Comparison of ENCODE assay signal across 12 mouse cellular contexts in genomic region chr11:102377186-102377585, GRCm38 (mm10). TPM values are rescaled to one million over a fixed set of nuclear protein-coding genes. Genes with fewer than 3 reads are reported as not detected.
DNase-seq lines count a peak whose midpoint lies in the region; ATAC-seq and TF ChIP-seq lines count a peak whose summit lies in the region.
"Had no signal": no experiment of that assay in that cellular context is flagged by ENCODE, and none has a peak within 500 bp of the region (broad histone marks: within the 10 kb centered on the region; RNA-seq: fewer than 3 reads in every experiment).

No protein-coding gene starts in this region.

- peak; percentile 29 for DNase-seq in embryo, embryonic 10.5 days (ENCODE audit: low spot score)
- no peak for DNase-seq in embryo, embryonic 10 days (ENCODE audit: low spot score)
- no peak for DNase-seq in midbrain, postnatal 0 days (ENCODE audit: low spot score)
- peak; percentile 49 for DNase-seq in stomach, postnatal 0 days (ENCODE audit: low spot score)
- no peak for DNase-seq in embryonic facial prominence, embryonic 10.5 days (ENCODE audit: low spot score)
- no peak for DNase-seq in adrenal gland, adult 8-10 months
- DNase-seq: cerebellum, postnatal 25 days; right cerebral cortex, postnatal 14 days had no signal

- peak; percentile 42 for TF ChIP-seq CTCF in midbrain, postnatal 0 days (IDR thresholded peaks at IDR 0.05)
- peak; percentile 58 for TF ChIP-seq CTCF in stomach, postnatal 0 days (IDR thresholded peaks at IDR 0.05; ENCODE audit: low read depth)

- no peak for ATAC-seq in midbrain, postnatal 0 days (ENCODE audit: low FRiP score)
- ATAC-seq in midbrain, embryonic 13.5 days, result no peak
- no peak for ATAC-seq in stomach, postnatal 0 days (ENCODE audit: low FRiP score, low TSS enrichment)

- H3K4me1 ChIP-seq in midbrain, postnatal 0 days (ENCODE audit: insufficient read depth, low read length), result no peaks in the 10 kb centered on the region; the same call in 1 of the 2 replicates
- peaks cover 18% of the 10 kb centered on the region for H3K4me1 ChIP-seq in midbrain, embryonic 13.5 days (replicated peaks)
- peaks cover 93% of the 10 kb centered on the region for H3K4me1 ChIP-seq in erythroblast, embryonic 14.5 days (ENCODE audit: control insufficient read depth)
- H3K4me1 ChIP-seq in stomach, postnatal 0 days (replicated peaks; ENCODE audit: control insufficient read depth, insufficient read depth), result peaks cover 8% of the 10 kb centered on the region
- H3K4me1 ChIP-seq in embryonic facial prominence, embryonic 10.5 days, result peaks cover 19% of the 10 kb centered on the region

- no peaks in the 10 kb centered on the region for H3K27me3 ChIP-seq in midbrain, postnatal 0 days (ENCODE audit: insufficient read depth, low read length)
- H3K27me3 ChIP-seq in midbrain, embryonic 13.5 days, result peaks cover 8% of the 10 kb centered on the region
- peaks cover 19% of the 10 kb centered on the region for H3K27me3 ChIP-seq in erythroblast, embryonic 14.5 days (ENCODE audit: control insufficient read depth)
- H3K27me3 ChIP-seq in stomach, postnatal 0 days (ENCODE audit: control insufficient read depth, insufficient read depth, low read length), result no peaks in the 10 kb centered on the region
- peaks cover 44% of the 10 kb centered on the region for H3K27me3 ChIP-seq in embryonic facial prominence, embryonic 10.5 days (replicated peaks; ENCODE audit: low read depth, poor library complexity, severe bottlenecking)

- TF ChIP-seq EP300 in stomach, postnatal 0 days (optimal IDR thresholded peaks at IDR 0.05), result no peak

- H3K36me3 ChIP-seq in midbrain, postnatal 0 days (ENCODE audit: insufficient read depth, low read length), result no peaks in the 10 kb centered on the region
- no peaks in the 10 kb centered on the region for H3K36me3 ChIP-seq in midbrain, embryonic 13.5 days
- H3K36me3 ChIP-seq in erythroblast, embryonic 14.5 days (ENCODE audit: control insufficient read depth), result peaks cover 47% of the 10 kb centered on the region
- H3K36me3 ChIP-seq in stomach, postnatal 0 days (ENCODE audit: control insufficient read depth, insufficient read depth, low read length), result no peaks in the 10 kb centered on the region
- no peaks in the 10 kb centered on the region for H3K36me3 ChIP-seq in embryonic facial prominence, embryonic 10.5 days (replicated peaks)

- no peak overlapping the region for H3K27ac ChIP-seq in midbrain, postnatal 0 days (ENCODE audit: low read depth, low read length)
- H3K27ac ChIP-seq in midbrain, embryonic 13.5 days, result no peak overlapping the region
- H3K27ac ChIP-seq in stomach, postnatal 0 days (replicated peaks), result no peak overlapping the region
- H3K27ac ChIP-seq in embryonic facial prominence, embryonic 10.5 days (replicated peaks), result no peak overlapping the region
- H3K27ac ChIP-seq: macrophage had no signal

- H3K9me3 ChIP-seq in midbrain, postnatal 0 days (ENCODE audit: low read length), result no peaks in the 10 kb centered on the region
- H3K9me3 ChIP-seq in midbrain, embryonic 13.5 days, result no peaks in the 10 kb centered on the region
- peaks cover 18% of the 10 kb centered on the region for H3K9me3 ChIP-seq in erythroblast, embryonic 14.5 days (ENCODE audit: control insufficient read depth, low read length)
- no peaks in the 10 kb centered on the region for H3K9me3 ChIP-seq in stomach, postnatal 0 days (ENCODE audit: control insufficient read depth, low read length)
- peaks cover 8% of the 10 kb centered on the region; the same call in 1 of the 2 replicates for H3K9me3 ChIP-seq in embryonic facial prominence, embryonic 10.5 days

- H3K9ac ChIP-seq in midbrain, postnatal 0 days (replicated peaks; ENCODE audit: low read length, poor library complexity, severe bottlenecking), result no peak overlapping the region
- no peak overlapping the region for H3K9ac ChIP-seq in midbrain, embryonic 13.5 days (replicated peaks)
- no peak overlapping the region for H3K9ac ChIP-seq in stomach, postnatal 0 days (ENCODE audit: low read length)

- H3K4me3 ChIP-seq in midbrain, postnatal 0 days (ENCODE audit: low read depth, low read length), result no peak overlapping the region
- H3K4me3 ChIP-seq in midbrain, embryonic 13.5 days (replicated peaks), result no peak overlapping the region
- peak overlapping the region; percentile 70 for H3K4me3 ChIP-seq in erythroblast, embryonic 14.5 days (replicated peaks)
- H3K4me3 ChIP-seq in stomach, postnatal 0 days (ENCODE audit: low read depth, low read length), result no peak overlapping the region
- no peak overlapping the region for H3K4me3 ChIP-seq in embryonic facial prominence, embryonic 10.5 days
- H3K4me3 ChIP-seq: myocyte had no signal

- WGBS in midbrain, postnatal 0 days, result 66% methylated on average over 12 of the region's 12 CpGs
- 69% methylated on average over 12 of the region's 12 CpGs for WGBS in midbrain, embryonic 13.5 days
- WGBS in stomach, postnatal 0 days, result 62% methylated on average over 12 of the region's 12 CpGs
- WGBS in embryonic facial prominence, embryonic 10.5 days, result 63% methylated on average over 12 of the region's 12 CpGs

- H3K4me2 ChIP-seq in midbrain, postnatal 0 days (ENCODE audit: low read depth, low read length, poor library complexity, severe bottlenecking), result no peak overlapping the region
- H3K4me2 ChIP-seq in midbrain, embryonic 13.5 days (replicated peaks), result no peak overlapping the region
- H3K4me2 ChIP-seq in stomach, postnatal 0 days (replicated peaks; ENCODE audit: low read depth), result no peak overlapping the region

RNA-seq across cellular contexts. Expression of gene Slc4a1, which starts 11.2 kb away (rescaled TPM):
- total RNA-seq in midbrain, postnatal 0 days (2014; rRNA removed), result 0.33 and 1.1 TPM in 2 replicates
- polyA plus RNA-seq in midbrain, postnatal 0 days (2015; fragmentation: Nextera tagmentation; extraction: Ambion mirVana), result 0.27 and 0.42 TPM in 2 replicates
- 4.3 and 4.8 TPM in 2 replicates for polyA plus RNA-seq in midbrain, embryonic 13.5 days (2015; fragmentation: Nextera tagmentation; extraction: Ambion mirVana)
- polyA plus RNA-seq in erythroblast, embryonic 14.5 days (2012), result 575 and 672 TPM in 2 replicates
- polyA plus RNA-seq in stomach, postnatal 0 days (2015; fragmentation: Nextera tagmentation; extraction: Ambion mirVana), result 0.72 and 1.1 TPM in 2 replicates
- polyA plus RNA-seq in embryonic facial prominence, embryonic 10.5 days (2016; fragmentation: Nextera tagmentation; extraction: Ambion mirVana), result 29.7 and 33.8 TPM in 2 replicates
- total RNA-seq in adrenal gland, adult 8-10 months (2022), result under 1 TPM; 0.06 to 0.70 (median 0.31) TPM
- polyA plus RNA-seq: macrophage, myocyte had no signal

RNA-seq across cellular contexts. Expression of gene Rundc3a, which starts 16.0 kb away (rescaled TPM):
- total RNA-seq in midbrain, postnatal 0 days (2014; rRNA removed), result 379 and 397 TPM in 2 replicates
- polyA plus RNA-seq in midbrain, postnatal 0 days (2015; fragmentation: Nextera tagmentation; extraction: Ambion mirVana), result 127 and 133 TPM in 2 replicates
- 131 and 153 TPM in 2 replicates for polyA plus RNA-seq in midbrain, embryonic 13.5 days (2015; fragmentation: Nextera tagmentation; extraction: Ambion mirVana)
- polyA plus RNA-seq in erythroblast, embryonic 14.5 days (2012), result 1.8 and 2.1 TPM in 2 replicates
- polyA plus RNA-seq in stomach, postnatal 0 days (2015; fragmentation: Nextera tagmentation; extraction: Ambion mirVana), result 5.1 and 5.9 TPM in 2 replicates
- 10.0 and 11.9 TPM in 2 replicates for polyA plus RNA-seq in embryonic facial prominence, embryonic 10.5 days (2016; fragmentation: Nextera tagmentation; extraction: Ambion mirVana)
- 10 to 100 TPM; 53.9 to 83.9 (median 77.5) TPM for total RNA-seq in adrenal gland, adult 8-10 months (2022)

RNA-seq across cellular contexts. Expression of gene Slc25a39, which starts 30.6 kb away (rescaled TPM):
- total RNA-seq in midbrain, postnatal 0 days (2014; rRNA removed), result 139 and 176 TPM in 2 replicates
- polyA plus RNA-seq in midbrain, postnatal 0 days (2015; fragmentation: Nextera tagmentation; extraction: Ambion mirVana), result 132 and 148 TPM in 2 replicates
- 141 and 154 TPM in 2 replicates for polyA plus RNA-seq in midbrain, embryonic 13.5 days (2015; fragmentation: Nextera tagmentation; extraction: Ambion mirVana)
- 579 and 725 TPM in 2 replicates for polyA plus RNA-seq in erythroblast, embryonic 14.5 days (2012)
- 189 and 200 TPM in 2 replicates for polyA plus RNA-seq in stomach, postnatal 0 days (2015; fragmentation: Nextera tagmentation; extraction: Ambion mirVana)
- polyA plus RNA-seq in embryonic facial prominence, embryonic 10.5 days (2016; fragmentation: Nextera tagmentation; extraction: Ambion mirVana), result 229 and 241 TPM in 2 replicates
- total RNA-seq in adrenal gland, adult 8-10 months (2022), result 100 to 1,000 TPM; 343 to 469 (median 379) TPM

RNA-seq across cellular contexts. Expression of gene Grn, which starts 52.9 kb away (rescaled TPM):
- 74.2 and 78.0 TPM in 2 replicates for total RNA-seq in midbrain, postnatal 0 days (2014; rRNA removed)
- polyA plus RNA-seq in midbrain, postnatal 0 days (2015; fragmentation: Nextera tagmentation; extraction: Ambion mirVana), result 90.4 and 91.7 TPM in 2 replicates
- 57.4 and 61.8 TPM in 2 replicates for polyA plus RNA-seq in midbrain, embryonic 13.5 days (2015; fragmentation: Nextera tagmentation; extraction: Ambion mirVana)
- polyA plus RNA-seq in erythroblast, embryonic 14.5 days (2012), result 1.8 and 2.6 TPM in 2 replicates
- polyA plus RNA-seq in stomach, postnatal 0 days (2015; fragmentation: Nextera tagmentation; extraction: Ambion mirVana), result 126 and 142 TPM in 2 replicates
- 79.4 and 87.3 TPM in 2 replicates for polyA plus RNA-seq in embryonic facial prominence, embryonic 10.5 days (2016; fragmentation: Nextera tagmentation; extraction: Ambion mirVana)
- 100 to 1,000 TPM; 171 to 220 (median 202) TPM for total RNA-seq in adrenal gland, adult 8-10 months (2022)

RNA-seq across cellular contexts. Expression of gene Ubtf, which starts 57.6 kb away (rescaled TPM):
- 64.3 and 71.4 TPM in 2 replicates for total RNA-seq in midbrain, postnatal 0 days (2014; rRNA removed)
- 56.3 and 64.3 TPM in 2 replicates for polyA plus RNA-seq in midbrain, postnatal 0 days (2015; fragmentation: Nextera tagmentation; extraction: Ambion mirVana)
- 85.2 and 90.3 TPM in 2 replicates for polyA plus RNA-seq in midbrain, embryonic 13.5 days (2015; fragmentation: Nextera tagmentation; extraction: Ambion mirVana)
- polyA plus RNA-seq in erythroblast, embryonic 14.5 days (2012), result 10.3 and 12.3 TPM in 2 replicates
- 46.6 and 46.7 TPM in 2 replicates for polyA plus RNA-seq in stomach, postnatal 0 days (2015; fragmentation: Nextera tagmentation; extraction: Ambion mirVana)
- polyA plus RNA-seq in embryonic facial prominence, embryonic 10.5 days (2016; fragmentation: Nextera tagmentation; extraction: Ambion mirVana), result 94.2 and 96.3 TPM in 2 replicates
- 100 to 1,000 TPM in 1 of 4 experiments, 10 to 100 TPM in 3; 87.3 to 115 (median 94.5) TPM for total RNA-seq in adrenal gland, adult 8-10 months (2022)

Comparison
In these comparisons a context has a peak if more than half of its experiments do, and no peak if none do; other contexts are left out.
1. DNase-seq: peak in embryo, embryonic 10.5 days (single experiment) and stomach, postnatal 0 days (single experiment); none in embryo, embryonic 10 days (single experiment), midbrain, postnatal 0 days (single experiment), embryonic facial prominence, embryonic 10.5 days (single experiment) and adrenal gland, adult 8-10 months (single experiment).
2. RNA of gene Slc4a1, which starts 11.2 kb away (polyA plus RNA-seq): 575 to 672 TPM in erythroblast, embryonic 14.5 days; 29.7 to 33.8 TPM in embryonic facial prominence, embryonic 10.5 days, 4.3 to 4.8 TPM in midbrain, embryonic 13.5 days, 0.72 to 1.1 TPM in stomach, postnatal 0 days and 0.27 to 0.42 TPM in midbrain, postnatal 0 days; every median in the first group is over 10 times any median in the second.